Mouse (Mus musculus): ENCODE results near the gene Phc1. TPM values are rescaled to one million over a fixed set of nuclear protein-coding genes. Genes with fewer than 3 reads are reported as not detected.
A peak's percentile ranks its signal among the peaks of the same experiment; 100 is the strongest.

Phc1 gene
- total RNA-seq, 1 experiment from 2014 or later, result 16.7 TPM

GRCm38 (mm10) chr6:122339047-122339647, 1.2 kb downstream of the Phc1 start:
- DNase-seq, result peak; percentile 78

GRCm38 (mm10) chr6:122337546-122337945, 2.8 kb downstream of the Phc1 start:
- DNase-seq, result no peak

- DNase-seq, result no peak
These were observed 5.5 kb downstream of the Phc1 start for GRCm38 (mm10) chr6:122334786-122335340.

GRCm38 (mm10) chr6:122333081-122333612, 7.2 kb downstream of the Phc1 start:
- no peak for DNase-seq

GRCm38 (mm10) chr6:122325361-122325975, 14.9 kb downstream of the Phc1 start:
- DNase-seq, result no peak

- DNase-seq, result no peak
These were observed 21.6 kb downstream of the Phc1 start for GRCm38 (mm10) chr6:122318726-122319125.

GRCm38 (mm10) chr6:122310187-122310820, 30.1 kb downstream of the Phc1 start:
- DNase-seq, result no peak

GRCm38 (mm10) chr6:122309446-122309960, 30.9 kb downstream of the Phc1 start:
- no peak for DNase-seq

GRCm38 (mm10) chr6:122308505-122309393, 31.6 kb downstream of the Phc1 start, which contains the start of gene M6pr:
Gene M6pr, plus strand, starts transcription at chr6:122308720.
- DNase-seq, result peak; percentile 96

GRCm38 (mm10) chr6:122308136-122308504, 32.2 kb downstream of the Phc1 start:
- DNase-seq, result no peak

DNA sequence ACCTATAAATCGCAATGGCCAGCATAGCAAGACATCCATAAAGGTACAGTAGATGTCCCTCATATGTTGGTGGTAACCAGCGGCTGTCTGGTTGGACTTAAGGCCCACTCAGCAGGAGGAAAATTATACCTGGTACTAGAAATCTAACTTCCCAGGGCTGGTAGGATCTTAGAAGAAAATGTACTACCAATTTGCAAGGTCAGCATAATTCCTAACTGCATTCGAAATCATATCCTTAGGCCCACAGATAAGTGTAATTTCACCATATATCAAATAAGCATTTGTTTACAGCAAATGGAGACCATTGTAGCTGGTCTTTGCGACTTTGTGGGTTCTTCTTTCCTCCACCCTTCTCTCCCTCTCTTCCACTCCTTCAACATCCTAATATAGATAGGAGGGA, 33.7 kb downstream of the Phc1 start:
- no peak for DNase-seq

GRCm38 (mm10) chr6:122304790-122305555, 35.4 kb downstream of the Phc1 start:
- DNase-seq, result no peak

GRCm38 (mm10) chr6:122304355-122304754, 36.0 kb downstream of the Phc1 start:
- peak; percentile 87 for DNase-seq

DNA sequence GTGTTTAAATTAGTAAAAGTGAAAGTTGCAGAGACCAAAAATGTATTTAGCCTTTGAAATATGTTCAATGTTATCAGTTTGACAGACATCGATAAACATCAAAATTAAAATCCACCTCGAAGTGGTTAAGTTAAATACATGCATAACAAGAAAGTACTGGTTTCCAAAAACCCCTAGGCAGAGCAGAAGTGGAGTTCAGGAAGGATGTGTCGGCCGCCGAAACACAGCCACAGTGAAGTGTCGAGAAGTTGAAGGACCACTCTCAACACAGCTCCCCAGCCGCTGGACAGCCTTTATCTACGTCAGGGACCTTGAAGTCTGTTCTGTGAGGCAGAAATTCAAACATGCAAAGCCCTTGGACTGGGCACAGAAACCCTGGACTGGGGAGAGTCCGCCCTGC, 36.8 kb downstream of the Phc1 start:
- DNase-seq, result peak; percentile 36

DNA sequence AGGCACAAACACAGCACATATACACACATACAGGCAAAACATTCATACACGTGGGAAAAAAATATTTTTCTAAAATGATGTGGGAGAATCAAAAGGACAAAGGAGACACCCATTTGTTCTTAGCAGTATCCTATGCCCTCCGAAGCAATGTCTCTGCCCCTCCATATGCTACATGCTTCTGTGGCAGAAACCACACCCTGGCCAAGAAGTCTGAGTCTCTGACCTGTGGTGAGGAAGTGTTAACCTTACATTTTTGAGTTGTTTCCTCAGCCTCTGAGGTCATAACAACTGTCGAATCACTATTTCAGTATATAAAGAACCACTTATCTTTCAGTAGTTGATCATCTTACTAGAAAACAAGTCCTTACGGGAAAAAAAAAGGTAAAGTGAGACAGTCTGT, 37.7 kb downstream of the Phc1 start:
- DNase-seq, result no peak

- DNase-seq, result no peak
These were observed 38.2 kb downstream of the Phc1 start for GRCm38 (mm10) chr6:122302121-122302520.

- no peak for DNase-seq
These were observed 40.7 kb downstream of the Phc1 start for GRCm38 (mm10) chr6:122299621-122300133.

- no peak for DNase-seq
These were observed 42.1 kb downstream of the Phc1 start for GRCm38 (mm10) chr6:122298223-122298609.

DNA sequence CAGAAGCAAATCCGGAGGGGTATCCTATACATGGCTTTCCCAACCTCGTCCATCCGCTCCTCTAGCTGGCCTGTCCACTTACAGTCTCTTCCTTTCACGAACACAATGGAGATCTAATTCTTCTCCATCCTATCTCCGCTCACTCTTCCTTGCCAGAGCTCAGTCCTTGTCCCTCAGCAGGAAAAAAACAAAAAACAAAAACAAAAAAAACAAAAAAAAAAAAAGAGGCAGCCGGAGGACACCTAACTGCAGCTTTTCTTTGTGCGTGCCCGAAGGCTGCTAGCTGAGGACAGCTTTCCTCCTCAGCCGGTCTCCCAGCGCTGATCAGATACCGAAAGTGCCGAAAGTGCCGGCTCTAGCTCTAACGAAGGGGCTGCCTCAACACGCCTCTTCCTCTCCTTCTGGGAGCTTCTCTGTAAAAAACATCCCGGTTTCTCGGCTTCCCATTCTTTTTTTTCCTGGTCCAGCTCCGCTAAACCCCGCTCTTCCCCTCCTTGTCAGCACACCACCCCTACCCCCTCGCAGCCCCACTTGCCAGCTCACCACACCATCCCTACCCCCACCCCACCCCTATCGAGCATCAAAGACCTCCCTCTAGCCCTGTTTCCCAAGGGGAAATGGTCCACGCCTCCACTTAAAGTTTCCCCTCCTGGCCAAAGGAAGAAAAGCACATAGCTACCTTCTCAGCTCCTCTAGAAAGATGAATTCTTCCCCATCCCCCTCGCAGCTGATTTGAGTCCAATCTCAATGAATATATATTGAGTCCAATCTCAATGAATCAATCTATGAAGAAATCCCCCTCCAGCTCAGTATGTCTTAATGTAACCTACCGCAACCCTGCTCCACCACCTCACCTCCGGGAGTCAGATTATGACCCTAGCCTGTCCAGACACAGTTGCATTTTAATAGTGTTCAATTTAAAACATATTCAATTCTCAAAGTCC, 42.8 kb downstream of the Phc1 start:
- peak; percentile 35 for DNase-seq

GRCm38 (mm10) chr6:122296918-122297278, 43.5 kb downstream of the Phc1 start:
- no peak for DNase-seq
